Mouse (Mus musculus): ENCODE measurements around the gene Osbpl6.

DNA sequence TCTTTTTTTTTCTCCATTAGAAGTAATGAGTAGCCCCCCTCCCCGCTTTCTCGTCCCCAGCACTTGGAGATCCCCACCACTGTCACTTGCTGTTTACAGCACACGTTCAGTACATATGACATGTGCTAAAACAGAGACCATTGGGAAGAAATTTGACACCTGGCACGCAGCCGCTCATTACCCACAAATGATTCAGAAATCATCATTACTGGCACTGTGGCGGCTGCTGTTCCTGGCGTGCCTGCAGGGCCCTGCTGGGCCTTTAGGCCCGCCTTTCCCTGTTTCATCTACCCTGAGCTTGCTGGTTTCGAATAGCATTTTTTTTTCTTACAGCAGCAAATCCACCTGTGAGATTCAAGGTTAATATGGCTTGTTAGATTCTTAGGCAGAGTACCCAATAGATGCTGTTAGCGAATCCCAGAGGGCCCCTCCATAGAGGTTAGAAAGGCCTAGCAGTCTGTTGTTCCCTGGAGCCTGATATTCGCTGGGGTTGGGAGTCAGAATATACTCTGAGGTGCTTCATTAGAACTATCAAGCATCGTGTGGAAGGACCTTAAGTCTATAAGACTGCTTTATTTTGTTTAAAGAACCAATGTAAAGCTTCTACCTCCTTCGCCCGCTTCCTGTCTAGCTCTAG, 126.3 kb downstream of the Osbpl6 start:
- no peak for TF ChIP-seq CTCF (IDR thresholded peaks at IDR 0.05; ENCODE audit: insufficient read depth, low read length)
- no peak for TF ChIP-seq POLR2A (IDR thresholded peaks at IDR 0.05; ENCODE audit: borderline replicate concordance, extremely low read depth, low read depth, low read length)
